Mouse (Mus musculus) lung, adult 2 months (tissue): ENCODE measurements around the gene Gm14597. TPM values are rescaled to one million over a fixed set of nuclear protein-coding genes. Genes with fewer than 3 reads are reported as not detected.
A peak's percentile ranks its signal among the peaks of the same experiment; 100 is the strongest.
"Not testable (repeated sequence)": the region's sequence is repeated elsewhere in the genome, so short reads cannot be mapped to it uniquely, and the experiment has no call there.

ENCODE experiments used
- DNase-seq: peaks from one replicate; pipeline ENCODE4 v3.0.0; 2022
- H3K4me1 ChIP-seq: fragments of 200-500 bp; 2 replicates; pipeline ENCODE4 v1.6.1; 2011; ENCODE audit warnings: low read length; ENCODE audit not compliant: control insufficient read depth, insufficient read depth
- H3K4me3 ChIP-seq: fragments of 200-500 bp; replicated peaks from 2 replicates; pipeline ENCODE3; 2011; ENCODE audit warnings: low read depth, mild to moderate bottlenecking, control low read depth, low read length; ENCODE audit errors: extremely low read depth
- CTCF ChIP-seq: fragments of 200-500 bp; IDR thresholded peaks from 2 replicates; pipeline ENCODE4 v1.5.1; 2011; ENCODE audit warnings: mild to moderate bottlenecking, low read length, control low read depth; ENCODE audit not compliant: insufficient read depth
- POLR2A ChIP-seq: fragments of 200-500 bp; IDR thresholded peaks from 2 replicates; pipeline ENCODE4 v1.6.1; 2011; ENCODE audit warnings: low read depth, mild to moderate bottlenecking, control low read depth, low read length, borderline replicate concordance; ENCODE audit errors: extremely low read depth
- WGBS: fragments of 180-500 bp; shearing (Covaris S2); methylation state at CpG from one replicate; pipeline ENCODE4 v1.1.7; 2018; 5-methylcytosine and 5-hydroxymethylcytosine counted together
- polyA plus RNA-seq: library from polyadenylated mRNA; depleted of rRNA; stranded (reverse); fragments of >200 nt; gene quantifications from 2 replicates; pipeline ENCODE4 v1.2.3, GENCODE M21; 2012; rRNA removed

The Gm14597 gene
- polyA plus RNA-seq, 1 experiment = not detected

GRCm38 (mm10) chrX:53607242-53608121, 1.3 kb downstream of the Gm14597 start, which contains the start of gene Rtl8c:
TSS of gene Rtl8c (plus strand) at chrX:53608032.
- WGBS = 33% methylated on average over 20 of the region's 20 CpGs
- DNase-seq = peak; percentile 25
- H3K4me1 ChIP-seq = no peaks in the 10 kb centered on the region; the same call in 1 of the 2 replicates
- TF ChIP-seq POLR2A = peak; percentile 57; the same call in 1 of the 2 replicates
- no peak for TF ChIP-seq CTCF
- H3K4me3 ChIP-seq = peak within 1 kb of the TSS; percentile 91

- DNase-seq, H3K4me1 ChIP-seq, H3K4me3 ChIP-seq: not testable (repeated sequence)
- WGBS = 37% methylated on average over 1 of the region's 1 CpGs
Measured at GRCm38 (mm10) chrX:53606176-53606575, 2.6 kb downstream of the Gm14597 start.

DNA sequence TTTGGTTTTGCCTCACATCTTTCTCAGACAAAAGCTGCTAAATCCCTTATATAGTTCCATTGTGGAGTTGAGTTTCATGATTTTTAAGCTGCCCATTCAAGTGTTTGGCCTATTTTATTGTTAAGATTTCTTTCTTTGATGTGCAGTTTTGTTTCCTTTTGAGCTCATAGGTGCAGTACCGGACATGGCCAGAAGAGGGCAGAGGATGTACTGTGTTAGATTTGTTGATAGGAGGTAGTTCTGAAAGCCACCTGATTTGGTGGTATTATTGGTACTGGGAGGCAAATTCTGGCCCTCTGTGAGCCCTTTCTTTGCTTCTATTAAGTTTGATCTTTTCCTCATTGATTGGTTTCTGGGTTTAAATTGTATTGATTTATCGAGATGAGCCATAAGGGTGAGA, 8.8 kb downstream of the Gm14597 start:
- DNase-seq = peak; percentile 44
- WGBS = 36% methylated on average over 2 of the region's 2 CpGs
- not testable (repeated sequence) for H3K4me1 ChIP-seq, H3K4me3 ChIP-seq

- not testable (repeated sequence) for DNase-seq, H3K4me3 ChIP-seq, H3K4me1 ChIP-seq
- WGBS = 64% methylated on average over 4 of the region's 4 CpGs
Measured at GRCm38 (mm10) chrX:53583404-53583803, 25.4 kb downstream of the Gm14597 start.

DNA sequence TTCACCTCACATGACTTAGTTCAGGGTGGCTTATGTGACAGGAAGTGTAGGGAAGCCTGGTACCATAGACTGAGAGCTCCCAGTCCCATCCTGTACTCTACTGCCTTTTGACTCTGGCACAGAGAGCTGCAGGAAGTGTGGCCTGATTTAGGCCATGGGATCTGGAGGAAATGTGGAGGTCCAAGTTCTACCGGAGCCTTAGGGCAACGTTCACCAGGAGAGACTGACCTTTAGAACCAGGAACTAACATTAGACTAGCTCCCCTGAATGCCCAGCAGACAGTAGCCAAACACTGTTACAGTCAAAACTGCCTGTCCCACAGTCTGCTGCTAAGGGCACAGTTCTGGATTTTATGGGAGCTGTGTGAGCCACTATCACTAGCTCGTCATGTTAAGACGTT, 27.4 kb downstream of the Gm14597 start:
- 71% methylated on average over 2 of the region's 4 CpGs for WGBS
- not testable (repeated sequence) for H3K4me3 ChIP-seq, DNase-seq, H3K4me1 ChIP-seq

GRCm38 (mm10) chrX:53579311-53579710, 29.5 kb downstream of the Gm14597 start:
- DNase-seq = no peak

More at GRCm38 (mm10) chrX:53579311-53579710, 29.5 kb downstream of the Gm14597 start:
- Histone ChIP-seq H3K4me1 (no peaks in the 10 kb centered on the region), H3K4me3 (no peak overlapping the region)
- WGBS = 63% methylated on average over 1 of the region's 1 CpGs
- TF ChIP-seq POLR2A = no peak
- no peak for TF ChIP-seq CTCF

Other genes starting within 250 kb of the Gm14597 start
- 1.6 and 3.4 TPM in 2 replicates for gene Mospd1, start 238.5 kb downstream of the Gm14597 start, polyA plus RNA-seq
- not detected in 2 replicates for gene Etd, start 174.1 kb downstream of the Gm14597 start, polyA plus RNA-seq
- gene Rtl8c, start 947 bp downstream of the Gm14597 start, polyA plus RNA-seq = 31.2 and 31.9 TPM in 2 replicates
- 410 and 432 TPM in 2 replicates for gene Rtl8a, start 34.7 kb upstream of the Gm14597 start, polyA plus RNA-seq
- 314 and 349 TPM in 2 replicates for gene Rtl8b, start 61.4 kb upstream of the Gm14597 start, polyA plus RNA-seq
- not detected in 2 replicates for gene 4930502E18Rik, start 115.8 kb upstream of the Gm14597 start, polyA plus RNA-seq
- not detected in 2 replicates for gene 1700013H16Rik, start 148.9 kb upstream of the Gm14597 start, polyA plus RNA-seq
- gene Zfp36l3, start 167.4 kb upstream of the Gm14597 start, polyA plus RNA-seq = 0.19 and 0.23 TPM in 2 replicates
- 0.32 and 0.71 TPM in 2 replicates for gene Xlr, start 188.7 kb upstream of the Gm14597 start, polyA plus RNA-seq